Mouse (Mus musculus): ENCODE results near the gene Cacng7.

The Cacng7 gene

DNA sequence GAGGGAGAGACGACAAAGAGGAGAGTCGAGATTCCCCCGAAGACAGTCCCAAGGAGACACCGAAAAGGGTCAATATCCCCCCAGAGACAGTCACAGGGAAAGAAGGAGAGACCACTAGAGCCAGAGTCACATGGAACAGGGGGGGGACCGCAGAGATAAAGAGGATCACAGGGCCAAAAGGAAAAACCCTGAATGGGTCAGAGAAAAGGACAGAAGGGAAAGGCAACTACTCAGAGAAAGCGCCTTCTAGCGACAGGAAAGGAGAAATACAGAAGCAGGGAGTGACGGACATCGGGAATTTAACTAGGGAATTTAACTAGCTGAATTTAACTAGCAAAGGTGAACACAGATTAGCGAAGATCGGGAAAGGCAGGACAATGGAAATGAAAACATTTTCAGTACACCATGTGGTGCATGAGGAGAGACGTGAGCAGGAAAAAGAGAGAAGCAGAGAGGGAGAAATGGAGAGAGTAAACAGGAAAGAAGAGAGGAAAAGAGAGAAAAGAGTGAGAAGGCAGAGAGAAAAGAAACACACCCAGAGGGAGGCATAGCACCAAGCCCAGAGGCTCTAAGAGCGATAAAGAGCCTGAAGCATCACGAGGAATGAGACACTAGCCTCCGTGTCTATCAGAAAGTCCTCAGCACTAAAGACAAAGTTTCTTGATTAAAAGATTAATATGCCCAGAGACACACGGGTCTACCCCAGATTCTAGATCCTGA lies 30.0 kb upstream of the Cacng7 start:
- peak; percentile 58 for DNase-seq (ENCODE audit: low spot score)

DNA sequence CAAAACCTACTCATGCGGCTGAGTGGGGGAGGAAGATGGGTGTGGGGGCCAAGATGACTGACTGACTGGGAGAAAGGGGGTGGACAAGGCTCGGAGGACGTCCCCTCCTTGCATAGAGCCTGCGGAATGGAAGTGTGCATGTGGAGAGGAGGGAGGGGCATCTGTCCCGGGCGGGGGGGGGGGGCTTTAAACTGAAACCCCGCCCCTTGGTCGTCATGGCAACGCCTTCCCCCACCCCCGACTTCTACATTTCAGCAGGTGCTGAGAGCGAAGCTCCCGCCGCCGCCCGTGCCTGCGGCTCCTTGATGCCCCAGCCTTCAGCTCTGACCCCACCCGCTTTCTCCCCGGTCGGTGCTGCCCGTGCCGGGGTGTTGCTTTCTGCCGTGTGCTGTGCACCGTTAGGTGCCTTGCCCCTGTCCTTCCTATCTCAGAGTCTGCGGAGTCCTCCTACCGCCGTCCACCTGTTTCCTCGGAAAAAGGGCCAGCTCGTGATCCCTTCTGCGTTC lies 29.4 kb upstream of the Cacng7 start:
- DNase-seq (ENCODE audit: low spot score): peak; percentile 71

DNA sequence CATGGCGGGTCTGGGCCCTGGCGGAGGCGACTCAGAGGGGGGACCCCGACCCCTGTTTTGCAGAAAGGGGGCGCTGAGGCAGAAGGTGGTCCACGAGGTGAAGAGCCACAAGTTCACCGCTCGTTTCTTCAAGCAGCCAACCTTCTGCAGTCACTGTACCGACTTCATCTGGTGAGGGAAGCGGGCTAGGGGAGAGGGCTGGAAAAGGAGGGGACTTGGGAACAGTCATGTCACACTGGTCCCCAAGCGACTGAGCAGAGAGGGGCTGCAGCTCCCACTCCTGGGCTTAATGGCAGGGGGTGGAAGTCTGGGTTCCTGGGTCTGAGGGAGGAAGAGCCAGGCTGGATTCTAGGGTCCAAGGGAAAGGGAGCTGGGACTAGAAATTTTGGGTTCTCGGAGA lies 29.0 kb upstream of the Cacng7 start:
- peak; percentile 15 for DNase-seq (ENCODE audit: low spot score)

DNA sequence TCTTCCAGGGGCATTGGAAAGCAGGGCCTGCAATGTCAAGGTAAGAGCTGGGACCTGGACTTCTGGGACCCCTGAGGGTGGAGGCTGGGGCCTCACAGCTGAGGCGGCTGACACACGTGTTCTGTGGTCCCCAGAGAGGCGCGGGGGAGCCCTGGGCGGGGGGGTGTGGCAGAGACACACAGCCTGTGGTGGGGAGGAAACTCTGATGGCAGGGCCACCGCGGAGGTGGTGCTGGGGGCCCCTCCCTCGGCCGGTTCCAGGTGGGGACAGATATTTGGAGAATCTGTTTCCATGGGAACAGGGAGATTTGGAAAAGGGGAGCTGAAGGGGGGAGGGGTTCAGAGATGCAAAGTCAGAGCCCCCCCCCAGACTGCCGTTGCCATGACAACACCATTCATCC lies 28.5 kb upstream of the Cacng7 start:
- DNase-seq (ENCODE audit: low spot score): no peak

DNA sequence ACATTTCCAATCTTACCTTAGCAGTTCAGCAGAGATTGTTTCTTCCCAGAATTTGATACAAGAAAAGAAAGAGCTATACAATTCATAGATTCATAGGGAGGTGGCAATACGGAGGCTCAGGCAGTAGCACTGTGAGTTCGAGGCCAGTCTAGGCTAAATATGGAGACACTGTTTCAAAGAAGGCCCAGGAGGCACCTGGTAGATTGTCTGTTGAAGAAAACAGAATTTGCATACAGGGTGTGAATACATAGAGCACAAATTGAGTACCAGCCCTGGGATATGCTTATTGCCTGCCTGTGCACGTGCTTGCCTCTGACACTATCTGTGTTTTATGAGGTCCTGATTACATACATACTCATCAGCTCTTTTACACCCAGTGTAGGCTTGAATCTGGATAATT lies 26.4 kb upstream of the Cacng7 start:
- no peak for DNase-seq (ENCODE audit: low spot score)

DNA sequence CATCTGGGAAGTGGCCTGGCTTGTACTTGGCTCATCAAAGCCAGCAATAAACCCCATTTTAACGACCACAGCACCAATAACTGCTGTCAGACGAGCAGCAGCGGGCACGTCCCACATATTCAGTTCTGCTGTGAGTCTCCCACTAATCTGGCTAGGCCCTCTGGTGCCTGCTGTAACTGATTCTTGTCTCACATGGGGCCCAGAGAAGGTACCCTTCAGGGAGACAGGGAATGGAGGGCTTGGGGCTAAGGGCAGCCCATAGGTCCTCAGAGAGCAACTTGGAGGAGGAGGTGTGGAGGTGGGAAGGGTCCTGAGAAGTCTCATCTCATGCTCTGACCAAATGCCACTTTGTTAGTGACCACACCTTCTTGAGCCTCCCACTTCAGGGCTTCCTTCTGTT lies 24.1 kb upstream of the Cacng7 start:
- DNase-seq (ENCODE audit: low spot score): no peak

DNA sequence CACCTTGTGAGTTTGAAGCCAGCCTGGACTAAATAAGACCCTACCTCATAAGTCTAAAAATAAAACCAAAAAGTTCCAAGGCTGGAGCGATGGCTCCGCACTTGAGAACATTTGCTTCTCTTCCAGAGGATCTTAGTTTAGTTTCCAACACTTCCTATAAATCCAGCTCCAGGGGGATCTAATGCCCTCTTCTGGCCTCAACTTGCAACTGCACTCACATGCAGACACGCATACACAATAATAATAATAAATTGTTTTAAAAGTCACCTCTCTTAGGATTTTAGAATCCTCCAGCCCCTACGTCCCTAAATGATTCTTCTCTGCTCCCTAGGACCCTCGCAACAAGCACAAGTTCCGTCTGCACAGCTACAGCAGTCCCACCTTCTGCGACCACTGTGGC lies 22.5 kb upstream of the Cacng7 start:
- no peak for DNase-seq (ENCODE audit: low spot score)

DNA sequence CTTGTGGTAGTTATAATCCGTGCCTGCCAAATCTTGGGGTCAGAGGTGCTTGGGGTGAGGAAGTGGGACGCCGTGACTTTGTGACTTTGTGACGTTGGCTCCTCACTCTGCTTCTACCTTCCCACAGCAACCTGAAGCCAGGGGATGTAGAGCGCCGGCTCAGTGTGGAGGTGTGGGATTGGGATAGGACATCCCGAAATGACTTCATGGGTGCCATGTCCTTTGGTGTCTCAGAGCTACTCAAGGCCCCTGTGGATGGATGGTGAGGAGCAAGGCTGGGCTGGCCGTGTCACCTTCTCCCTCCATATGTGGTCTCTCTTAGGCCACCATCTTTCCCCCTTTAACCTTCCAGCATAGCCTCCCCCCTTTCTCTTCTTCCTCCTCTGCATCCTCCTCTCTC lies 19.2 kb upstream of the Cacng7 start:
- no peak for DNase-seq (ENCODE audit: low spot score)

DNA sequence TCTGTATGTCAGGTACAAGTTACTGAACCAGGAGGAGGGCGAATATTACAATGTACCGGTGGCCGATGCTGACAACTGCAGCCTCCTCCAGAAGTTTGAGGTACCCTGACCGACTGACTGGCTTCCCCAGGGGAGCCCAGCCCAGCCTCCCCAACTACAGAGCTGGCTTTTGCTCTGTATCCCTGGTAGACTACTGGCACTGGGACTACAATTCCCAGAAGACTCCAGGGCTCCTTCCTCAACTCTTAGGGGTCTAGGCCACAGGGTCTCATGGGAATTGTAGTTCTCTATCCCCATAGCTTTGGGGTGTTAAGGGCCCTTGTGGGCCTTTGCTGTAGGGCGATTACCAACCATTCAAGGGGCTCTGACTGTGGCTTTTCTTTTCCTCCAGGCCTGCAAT lies 18.6 kb upstream of the Cacng7 start:
- no peak for DNase-seq (ENCODE audit: low spot score)

DNA sequence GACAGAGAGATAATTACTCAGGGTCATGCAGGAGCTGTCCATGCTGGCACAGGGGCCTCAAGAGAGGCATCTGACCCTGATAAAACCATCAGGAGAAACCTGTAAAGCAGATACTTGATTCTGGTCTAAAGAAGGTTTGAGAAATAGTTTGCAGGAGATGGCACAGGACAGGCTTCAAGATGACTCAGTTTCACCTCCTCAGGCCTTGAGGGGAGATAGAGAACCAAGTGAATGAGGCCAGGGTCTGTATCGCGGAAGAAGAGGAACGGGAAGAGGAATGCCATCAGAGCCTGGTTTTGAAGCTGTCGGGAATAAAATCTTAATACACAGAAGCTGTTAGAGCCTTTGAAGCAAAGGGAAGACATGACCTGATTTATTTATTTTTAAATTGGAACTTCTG lies 15.1 kb upstream of the Cacng7 start:
- no peak for DNase-seq (ENCODE audit: low spot score)

DNA sequence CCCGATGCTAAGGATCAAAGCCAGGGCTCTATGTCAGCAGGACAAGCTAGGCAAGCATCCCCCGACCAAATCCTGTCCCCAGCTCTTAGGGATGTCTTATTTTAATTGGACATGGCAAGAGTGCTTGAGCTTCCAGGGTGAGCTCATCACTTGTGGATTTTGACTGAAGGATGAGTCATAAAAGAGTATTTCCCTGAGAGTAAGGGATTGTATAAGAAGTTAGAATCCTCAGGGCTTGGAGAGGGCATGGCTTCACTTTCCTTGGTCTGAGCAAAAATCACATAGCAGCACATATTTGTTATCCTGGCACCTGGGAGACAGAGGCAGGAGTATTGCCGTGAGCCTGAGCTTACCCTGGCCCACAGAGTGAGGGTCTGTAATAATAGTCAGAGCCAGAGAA lies 11.9 kb upstream of the Cacng7 start:
- no peak for DNase-seq (ENCODE audit: low spot score)

DNA sequence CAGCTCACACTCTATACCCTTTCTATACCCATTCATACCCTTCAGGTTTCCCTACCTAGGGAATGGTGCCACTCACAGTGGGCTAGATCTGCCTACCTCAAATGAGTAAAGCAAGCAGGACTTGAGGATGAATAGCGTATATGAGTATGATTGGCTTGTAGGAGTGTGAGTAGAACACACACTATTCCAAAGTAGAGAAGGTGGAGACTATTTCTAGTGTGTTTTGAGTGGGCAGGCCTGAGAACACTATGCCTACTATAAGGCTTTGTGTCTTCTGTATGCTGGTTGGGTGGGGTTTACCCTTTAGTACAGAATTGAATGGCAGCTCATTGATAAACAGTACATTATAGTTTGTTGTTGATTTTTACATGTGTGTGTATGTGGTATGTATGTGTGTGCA lies 8.9 kb upstream of the Cacng7 start:
- no peak for DNase-seq (ENCODE audit: low spot score)

DNA sequence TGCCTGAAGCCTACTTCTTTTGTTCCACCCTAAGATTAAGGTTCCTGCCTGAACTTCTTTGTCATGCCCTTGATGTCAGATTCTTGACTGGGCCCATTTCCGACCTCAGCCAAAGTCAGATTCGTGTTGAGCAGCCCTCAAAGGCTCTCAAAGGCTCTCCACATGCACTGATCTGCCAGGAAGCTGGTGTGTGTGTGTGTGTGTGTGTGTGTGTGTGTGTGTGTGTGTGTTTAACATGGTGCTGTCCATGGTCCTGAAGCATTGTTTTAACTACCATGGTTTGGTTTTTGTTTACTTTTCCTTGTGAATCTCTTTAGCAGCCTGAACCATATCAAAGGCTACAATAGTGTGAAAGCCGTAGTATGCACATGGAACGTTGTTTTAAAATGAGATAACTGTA lies 4.8 kb upstream of the Cacng7 start:
- DNase-seq (ENCODE audit: low spot score): no peak

DNA sequence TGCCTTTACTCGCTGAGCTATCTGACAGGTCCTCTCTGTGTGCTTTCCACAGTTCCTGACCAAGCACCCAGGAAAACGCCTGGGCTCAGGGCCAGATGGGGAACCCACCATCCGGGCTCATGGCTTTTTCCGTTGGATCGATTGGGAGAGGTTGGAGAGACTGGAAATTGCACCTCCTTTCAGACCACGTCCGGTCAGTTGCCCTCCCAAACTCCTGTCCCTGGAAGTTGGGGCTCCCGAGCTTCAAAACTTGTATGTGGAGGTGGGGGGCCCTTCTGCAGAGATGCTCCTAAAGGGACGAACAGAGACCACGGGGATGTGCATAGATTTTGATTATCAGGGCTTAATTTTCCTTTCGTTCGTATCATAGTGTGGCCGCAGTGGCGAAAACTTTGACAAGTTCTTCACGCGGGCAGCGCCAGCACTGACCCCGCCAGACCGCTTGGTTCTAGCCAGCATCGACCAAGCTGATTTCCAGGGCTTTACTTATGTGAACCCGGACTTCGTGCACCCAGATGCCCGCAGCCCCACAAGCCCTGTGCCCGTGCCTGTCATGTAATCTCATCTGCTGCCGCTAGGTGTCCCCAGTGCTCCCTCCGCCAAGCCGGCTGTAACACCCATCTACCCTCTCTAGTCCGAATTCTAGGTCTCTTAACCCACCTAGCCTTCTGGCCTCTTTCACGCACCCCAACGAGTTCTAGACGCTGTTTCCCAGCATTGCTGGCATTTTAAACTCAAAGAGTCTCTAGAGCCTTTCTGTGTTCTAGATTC lies 2.8 kb upstream of the Cacng7 start:
- peak; percentile 75 for DNase-seq (ENCODE audit: low spot score)

DNA sequence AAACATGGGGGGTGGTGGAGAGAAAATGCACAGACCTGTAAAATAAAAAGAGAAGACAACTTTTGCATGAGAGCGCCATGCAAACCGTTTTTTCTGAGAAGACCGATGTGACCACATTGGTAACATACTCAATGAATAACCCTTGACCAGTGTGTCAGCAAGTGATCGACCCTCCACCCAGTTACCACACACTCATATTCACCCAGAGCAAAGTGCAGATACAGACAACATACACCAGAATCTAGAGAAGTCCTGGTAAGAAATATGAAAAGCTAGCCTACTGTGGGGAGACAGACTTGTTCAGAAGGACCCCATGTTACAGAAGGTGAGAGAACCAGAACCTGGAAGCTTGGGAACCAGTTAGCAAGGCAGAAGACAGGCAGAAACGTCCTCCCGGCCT lies 1.6 kb upstream of the Cacng7 start:
- DNase-seq (ENCODE audit: low spot score): no peak

DNA sequence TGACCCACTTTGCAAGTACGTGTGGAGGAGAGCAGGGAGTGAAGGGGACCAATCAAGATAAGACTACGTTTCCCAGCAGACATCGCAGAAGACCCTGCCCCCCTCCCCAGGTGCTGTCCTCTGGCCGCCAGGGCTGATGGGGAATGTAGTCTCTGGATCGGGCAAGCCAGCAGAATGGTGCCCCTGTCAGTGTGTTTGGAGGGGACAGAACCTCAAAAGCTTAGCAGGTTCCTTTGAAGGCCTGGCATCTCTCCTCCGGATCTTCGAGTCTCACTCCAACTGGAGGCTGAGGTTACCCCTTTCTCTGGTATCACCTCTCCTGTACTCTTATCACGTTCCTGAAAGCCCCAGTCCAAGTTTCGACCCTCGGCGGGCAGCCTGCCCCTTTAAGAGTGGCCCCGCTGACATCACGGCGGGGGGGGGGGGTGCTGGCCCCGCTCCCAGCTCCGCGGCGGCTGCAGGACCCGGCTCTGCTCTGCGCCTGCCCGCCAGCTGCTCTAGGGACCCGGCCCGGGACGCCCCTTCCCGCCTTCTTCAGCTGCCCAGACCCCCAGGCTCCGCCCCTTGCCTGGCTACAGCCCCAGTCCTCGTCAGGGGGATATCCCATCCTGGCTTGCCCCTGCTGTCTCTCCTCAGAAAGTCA lies 1.1 kb upstream of the Cacng7 start:
- peak; percentile 88 for DNase-seq (ENCODE audit: low spot score)

DNA sequence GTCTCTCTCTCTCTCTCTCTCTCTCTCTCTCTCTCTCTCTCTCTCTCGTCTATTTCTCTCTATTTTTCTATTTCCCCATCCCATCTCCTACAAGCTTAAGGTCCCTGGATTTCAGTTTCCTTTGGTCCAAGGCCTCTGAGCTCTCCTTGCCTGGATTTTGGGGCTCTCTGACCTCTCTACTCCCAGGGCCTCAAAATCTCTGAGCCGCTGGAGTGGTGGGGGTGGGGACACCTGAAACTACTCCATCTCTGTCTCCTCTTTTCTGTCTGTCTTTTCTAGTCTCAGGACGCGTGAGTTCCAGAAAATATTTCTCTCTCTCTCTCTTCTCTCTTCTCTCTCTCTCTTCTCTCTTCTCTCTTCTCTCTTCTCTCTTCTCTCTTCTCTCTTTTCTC lies 535 bp upstream of the Cacng7 start:
- DNase-seq (ENCODE audit: low spot score): no peak

DNA sequence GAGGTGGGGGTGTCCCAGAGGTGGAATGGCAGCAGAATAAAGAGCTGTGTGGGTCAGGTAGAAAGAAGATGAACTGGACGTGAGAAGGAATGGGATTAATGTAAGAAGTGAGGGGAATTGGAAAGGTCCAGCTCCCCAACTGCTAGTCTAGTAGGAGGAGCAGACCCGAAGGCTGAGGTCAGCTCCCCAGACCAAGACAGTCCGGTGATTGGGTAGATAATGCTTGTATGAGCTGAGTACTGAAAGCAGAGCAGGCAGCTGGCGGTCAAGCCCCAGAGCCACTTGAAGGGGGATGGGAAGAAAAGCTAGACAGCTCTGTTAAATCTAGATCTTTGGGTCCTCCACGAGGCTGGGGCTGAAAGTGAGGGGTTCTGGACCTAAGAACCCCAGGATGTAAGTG lies 787 bp downstream of the Cacng7 start:
- DNase-seq (ENCODE audit: low spot score): peak; percentile 68

DNA sequence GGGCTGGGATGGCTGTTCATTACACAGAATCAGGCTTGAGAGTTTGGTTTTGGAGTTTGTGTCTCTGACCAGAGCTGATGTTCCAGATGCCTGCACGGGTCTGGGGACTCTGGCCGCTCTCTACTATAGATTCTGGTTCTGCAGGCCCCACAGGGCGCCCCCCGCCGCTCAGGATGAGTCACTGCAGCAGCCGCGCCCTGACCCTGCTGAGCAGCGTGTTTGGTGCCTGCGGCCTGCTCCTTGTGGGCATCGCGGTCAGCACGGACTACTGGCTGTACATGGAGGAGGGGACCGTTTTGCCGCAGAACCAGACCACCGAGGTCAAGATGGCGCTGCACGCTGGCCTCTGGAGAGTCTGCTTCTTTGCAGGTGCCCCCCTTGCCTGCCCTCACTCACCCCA lies 3.7 kb downstream of the Cacng7 start:
- DNase-seq (ENCODE audit: low spot score): no peak

DNA sequence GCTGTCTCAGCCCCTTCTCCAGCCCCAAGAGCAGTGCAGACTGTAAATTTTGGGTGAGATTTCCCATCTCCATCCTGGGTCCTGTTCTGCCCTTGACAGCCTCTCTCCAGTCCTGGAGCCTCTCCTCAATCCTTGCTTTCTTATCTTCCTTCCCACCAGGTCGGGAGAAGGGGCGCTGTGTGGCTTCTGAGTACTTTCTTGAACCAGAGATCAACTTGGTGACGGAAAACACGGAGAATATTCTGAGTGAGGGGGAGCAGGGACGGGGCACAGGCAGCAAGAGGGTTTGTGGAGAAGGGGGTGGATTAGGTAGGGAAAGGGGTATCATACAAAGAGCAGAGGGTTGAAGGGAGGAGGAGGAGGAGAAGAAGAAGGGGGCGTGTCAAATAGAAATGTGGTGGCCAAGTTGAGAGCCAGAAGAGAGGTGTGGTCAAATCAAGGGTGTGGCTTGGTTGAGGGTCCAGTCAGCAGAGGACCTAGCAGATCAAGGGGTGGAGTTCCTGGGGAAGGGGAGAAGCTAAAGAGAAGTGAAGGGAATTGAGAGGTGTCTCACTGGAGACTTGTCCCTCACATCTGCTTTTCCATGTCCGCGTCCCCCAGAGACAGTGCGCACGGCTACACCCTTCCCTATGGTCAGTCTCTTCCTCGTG lies 5.7 kb downstream of the Cacng7 start:
- no peak for DNase-seq (ENCODE audit: low spot score)

DNA sequence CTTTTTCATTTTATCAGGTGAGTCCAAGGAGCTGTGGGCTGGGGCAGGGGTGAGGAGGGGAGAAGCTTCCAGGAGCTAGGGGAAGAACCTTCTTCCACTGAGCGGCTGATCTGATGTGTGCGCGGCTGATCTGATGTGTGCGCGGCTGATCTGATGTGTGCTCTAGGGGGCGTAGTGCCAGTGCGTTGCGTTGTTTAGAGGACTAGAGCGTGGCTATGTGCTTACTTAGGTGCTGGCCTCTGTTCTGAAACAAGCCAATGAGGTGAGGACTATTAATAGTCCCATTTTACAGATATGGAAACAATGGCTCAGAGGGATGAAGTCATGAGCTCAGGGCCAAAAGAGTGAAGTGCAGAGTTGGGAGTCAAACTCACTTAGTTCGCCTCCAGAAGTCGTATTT lies 6.3 kb downstream of the Cacng7 start:
- DNase-seq (ENCODE audit: low spot score): no peak

DNA sequence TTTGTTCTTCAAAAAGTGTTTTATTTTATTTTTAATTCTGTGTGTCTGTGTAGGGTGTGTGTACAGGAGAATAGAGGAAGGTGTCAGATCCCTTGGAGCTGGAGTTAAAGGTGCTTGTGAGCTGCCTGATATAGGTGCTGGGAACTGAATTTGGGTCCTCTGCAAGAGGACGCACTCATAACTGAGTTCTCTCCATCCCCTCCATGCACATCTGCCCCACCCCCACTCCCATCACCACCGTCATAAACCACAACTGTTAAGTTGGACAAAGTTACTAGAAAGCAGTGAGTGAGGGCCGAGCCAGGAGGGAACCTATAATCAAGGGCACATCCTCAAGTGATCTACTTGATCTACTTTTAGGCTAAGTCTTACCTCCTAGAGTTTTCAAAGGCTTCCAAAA lies 11.1 kb downstream of the Cacng7 start:
- DNase-seq (ENCODE audit: low spot score): no peak

DNA sequence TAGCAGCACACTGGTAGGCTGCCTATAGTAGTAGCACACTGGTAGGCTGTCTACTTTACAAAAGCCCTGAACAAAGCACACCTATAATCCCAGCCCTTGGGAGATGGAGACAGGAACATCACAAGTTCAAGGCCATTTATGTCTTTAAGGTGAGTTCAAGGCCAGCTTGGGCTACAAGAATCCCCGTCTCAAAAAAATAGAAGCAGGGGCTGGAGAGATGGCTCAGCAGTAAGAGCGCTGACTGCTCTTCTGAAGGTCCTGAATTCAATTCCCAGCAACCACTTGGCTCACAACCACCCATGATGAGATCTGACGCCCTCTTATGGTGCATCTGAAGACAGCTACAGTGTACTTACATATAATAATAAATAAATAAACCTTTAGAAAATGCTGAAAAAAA lies 12.5 kb downstream of the Cacng7 start:
- DNase-seq (ENCODE audit: low spot score): no peak
